Mouse (Mus musculus) limb, embryonic 15.5 days (tissue): ENCODE measurements at regions not wholly inside any gene's neighbourhood (a gene's known extent, or its start where the extent isn't known, plus 50 kb on each side); places are given as distances from the start of the nearest gene placed in this dataset.

Experiments
- ATAC-seq: fragments of 200-750 bp; cut with Nextera tagmentation; 2 replicates; pipeline ENCODE4 v1.8.0; 2017; ENCODE audit warnings: low read depth, moderate TSS enrichment; ENCODE audit not compliant: insufficient number of reproducible peaks, low FRiP score, low TSS enrichment
- H3K27ac ChIP-seq: fragments of 300-500 bp; sonication (generic); 2 replicates; pipeline ENCODE4 v1.5.1; 2015; ENCODE audit warnings: moderate library complexity, mild to moderate bottlenecking, inconsistent platforms
- H3K27me3 ChIP-seq: fragments of 300-500 bp; sonication (generic); 2 replicates; pipeline ENCODE4 v1.6.1; 2015; ENCODE audit warnings: inconsistent platforms
- H3K36me3 ChIP-seq: fragments of 300-500 bp; sonication (generic); 2 replicates; pipeline ENCODE4 v1.6.1; 2015; ENCODE audit warnings: inconsistent platforms
- H3K4me1 ChIP-seq: fragments of 300-500 bp; sonication (generic); 2 replicates; pipeline ENCODE4 v1.6.1; 2015; ENCODE audit warnings: inconsistent platforms
- H3K4me2 ChIP-seq: fragments of 300-500 bp; sonication (generic); 2 replicates; pipeline ENCODE4 v1.6.1; 2015; ENCODE audit warnings: mild to moderate bottlenecking, inconsistent platforms
- H3K4me3 ChIP-seq: fragments of 300-500 bp; sonication (generic); 2 replicates; pipeline ENCODE4 v1.5.1; 2015; ENCODE audit warnings: mild to moderate bottlenecking, inconsistent platforms
- H3K9ac ChIP-seq: fragments of 300-500 bp; sonication (generic); 2 replicates; pipeline ENCODE4 v1.6.1; 2015; ENCODE audit warnings: inconsistent platforms
- H3K9me3 ChIP-seq: fragments of 300-500 bp; sonication (generic); 2 replicates; pipeline ENCODE4 v1.6.1; 2016; ENCODE audit warnings: inconsistent platforms
- WGBS: fragments of 180-500 bp; shearing (Covaris S2); methylation state at CpG from one replicate; pipeline ENCODE4 v1.1.7; 2015; 5-methylcytosine and 5-hydroxymethylcytosine counted together

- H3K36me3 ChIP-seq = no peaks in the 10 kb centered on the region
- no peak overlapping the region for H3K27ac ChIP-seq
- no peaks in the 10 kb centered on the region for H3K9me3 ChIP-seq
- no peaks in the 10 kb centered on the region for H3K27me3 ChIP-seq
- no peak overlapping the region for H3K4me2 ChIP-seq
- H3K4me1 ChIP-seq = no peaks in the 10 kb centered on the region
- no peak for ATAC-seq
- 80% methylated on average over 7 of the region's 7 CpGs for WGBS
- no peak overlapping the region for H3K9ac ChIP-seq
- no peak overlapping the region for H3K4me3 ChIP-seq
Observed at GRCm38 (mm10) chr17:9279481-9279880, 142.4 kb upstream of the Gm17728 start.

GRCm38 (mm10) chr17:9281891-9282290 is 140.0 kb upstream of the Gm17728 start:
- H3K27ac ChIP-seq = no peak overlapping the region
- no peaks in the 10 kb centered on the region for H3K36me3 ChIP-seq
- H3K9me3 ChIP-seq = no peaks in the 10 kb centered on the region
- no peak for ATAC-seq
- no peak overlapping the region for H3K9ac ChIP-seq
- no peak overlapping the region for H3K4me3 ChIP-seq
- no peaks in the 10 kb centered on the region for H3K27me3 ChIP-seq
- no peak overlapping the region for H3K4me2 ChIP-seq
- WGBS = 75% methylated on average over 5 of the region's 5 CpGs
- H3K4me1 ChIP-seq = no peaks in the 10 kb centered on the region

- H3K4me2 ChIP-seq = no peak overlapping the region
- H3K27ac ChIP-seq = no peak overlapping the region
- ATAC-seq = no peak
- no peaks in the 10 kb centered on the region for H3K9me3 ChIP-seq
- 88% methylated on average over 7 of the region's 7 CpGs for WGBS
- no peak overlapping the region for H3K4me3 ChIP-seq
- no peaks in the 10 kb centered on the region for H3K27me3 ChIP-seq
- H3K4me1 ChIP-seq = no peaks in the 10 kb centered on the region
- H3K9ac ChIP-seq = no peak overlapping the region
- no peaks in the 10 kb centered on the region for H3K36me3 ChIP-seq
Observed at GRCm38 (mm10) chr17:9282333-9283176, 139.3 kb upstream of the Gm17728 start.

- Histone ChIP-seq H3K27ac (no peak overlapping the region), H3K4me3 (no peak overlapping the region), H3K4me2 (no peak overlapping the region), H3K36me3 (no peaks in the 10 kb centered on the region), H3K27me3 (no peaks in the 10 kb centered on the region), H3K9me3 (no peaks in the 10 kb centered on the region), H3K9ac (no peak overlapping the region), H3K4me1 (no peaks in the 10 kb centered on the region)
- ATAC-seq = no peak
- 50% methylated on average over 5 of the region's 5 CpGs for WGBS
Observed at GRCm38 (mm10) chr17:9286431-9286830, 135.4 kb upstream of the Gm17728 start.

- Histone ChIP-seq H3K9ac (no peak overlapping the region), H3K9me3 (no peaks in the 10 kb centered on the region), H3K4me3 (no peak overlapping the region), H3K27me3 (no peaks in the 10 kb centered on the region), H3K4me2 (no peak overlapping the region), H3K27ac (no peak overlapping the region), H3K36me3 (no peaks in the 10 kb centered on the region), H3K4me1 (no peaks in the 10 kb centered on the region)
- no peak for ATAC-seq
- 55% methylated on average over 6 of the region's 6 CpGs for WGBS
Observed at GRCm38 (mm10) chr17:9286834-9287233, 135.0 kb upstream of the Gm17728 start.

GRCm38 (mm10) chr17:9287682-9288081 is 134.2 kb upstream of the Gm17728 start:
- no peak overlapping the region for H3K4me2 ChIP-seq
- 49% methylated on average over 9 of the region's 9 CpGs for whole genome bisulfite sequencing
- H3K27me3 ChIP-seq = no peaks in the 10 kb centered on the region
- H3K36me3 ChIP-seq = no peaks in the 10 kb centered on the region
- no peak for ATAC-seq
- no peak overlapping the region for H3K4me3 ChIP-seq
- H3K4me1 ChIP-seq = no peaks in the 10 kb centered on the region
- no peak overlapping the region for H3K27ac ChIP-seq
- no peaks in the 10 kb centered on the region for H3K9me3 ChIP-seq
- no peak overlapping the region for H3K9ac ChIP-seq

- H3K27me3 ChIP-seq = no peaks in the 10 kb centered on the region
- no peaks in the 10 kb centered on the region for H3K36me3 ChIP-seq
- 37% methylated on average over 4 of the region's 4 CpGs for WGBS
- H3K9ac ChIP-seq = no peak overlapping the region
- no peak for ATAC-seq
- H3K27ac ChIP-seq = no peak overlapping the region
- no peak overlapping the region for H3K4me3 ChIP-seq
- no peaks in the 10 kb centered on the region for H3K9me3 ChIP-seq
- H3K4me2 ChIP-seq = no peak overlapping the region
- H3K4me1 ChIP-seq = no peaks in the 10 kb centered on the region
Observed at GRCm38 (mm10) chr17:9291601-9292000, 130.3 kb upstream of the Gm17728 start.

- Histone ChIP-seq H3K9me3 (no peaks in the 10 kb centered on the region), H3K4me1 (no peaks in the 10 kb centered on the region), H3K27me3 (no peaks in the 10 kb centered on the region), H3K9ac (no peak overlapping the region), H3K4me2 (no peak overlapping the region), H3K27ac (no peak overlapping the region), H3K4me3 (no peak overlapping the region), H3K36me3 (no peaks in the 10 kb centered on the region)
- ATAC-seq = no peak
- 79% methylated on average over 7 of the region's 7 CpGs for WGBS
Observed at GRCm38 (mm10) chr17:9292296-9292695, 129.6 kb upstream of the Gm17728 start.

GRCm38 (mm10) chr17:9296371-9296770 is 125.5 kb upstream of the Gm17728 start:
- Histone ChIP-seq H3K9ac (no peak overlapping the region), H3K36me3 (no peaks in the 10 kb centered on the region), H3K4me3 (no peak overlapping the region), H3K4me1 (no peaks in the 10 kb centered on the region), H3K27ac (no peak overlapping the region), H3K27me3 (no peaks in the 10 kb centered on the region), H3K9me3 (no peaks in the 10 kb centered on the region), H3K4me2 (no peak overlapping the region)
- WGBS = 78% methylated on average over 1 of the region's 1 CpGs
- no peak for ATAC-seq

- 90% methylated on average over 1 of the region's 1 CpGs for WGBS
- no peak for ATAC-seq
- H3K4me1 ChIP-seq = no peaks in the 10 kb centered on the region
- H3K9ac ChIP-seq = no peak overlapping the region
- H3K36me3 ChIP-seq = no peaks in the 10 kb centered on the region
- H3K4me2 ChIP-seq = no peak overlapping the region
- no peaks in the 10 kb centered on the region for H3K9me3 ChIP-seq
- no peaks in the 10 kb centered on the region for H3K27me3 ChIP-seq
- no peak overlapping the region for H3K27ac ChIP-seq
- no peak overlapping the region for H3K4me3 ChIP-seq
Observed at GRCm38 (mm10) chr17:9298231-9298630, 123.6 kb upstream of the Gm17728 start.

- Histone ChIP-seq H3K27me3 (no peaks in the 10 kb centered on the region), H3K27ac (no peak overlapping the region), H3K4me2 (no peak overlapping the region), H3K4me1 (no peaks in the 10 kb centered on the region), H3K9ac (no peak overlapping the region), H3K9me3 (no peaks in the 10 kb centered on the region), H3K4me3 (no peak overlapping the region), H3K36me3 (no peaks in the 10 kb centered on the region)
- no peak for ATAC-seq
- 35% methylated on average over 4 of the region's 4 CpGs for WGBS
Observed at GRCm38 (mm10) chr17:9301101-9301501, 120.8 kb upstream of the Gm17728 start.

GRCm38 (mm10) chr17:9308507-9308906 is 113.4 kb upstream of the Gm17728 start:
- Histone ChIP-seq H3K9me3 (no peaks in the 10 kb centered on the region), H3K36me3 (no peaks in the 10 kb centered on the region), H3K4me1 (no peaks in the 10 kb centered on the region), H3K9ac (no peak overlapping the region), H3K27ac (no peak overlapping the region), H3K4me2 (no peak overlapping the region), H3K4me3 (no peak overlapping the region), H3K27me3 (no peaks in the 10 kb centered on the region)
- 49% methylated on average over 2 of the region's 2 CpGs for WGBS
- ATAC-seq = no peak

GRCm38 (mm10) chr17:9322772-9323171 is 99.1 kb upstream of the Gm17728 start:
- no peaks in the 10 kb centered on the region for H3K27me3 ChIP-seq
- H3K9me3 ChIP-seq = no peaks in the 10 kb centered on the region
- H3K27ac ChIP-seq = no peak overlapping the region
- no peaks in the 10 kb centered on the region for H3K4me1 ChIP-seq
- ATAC-seq = no peak
- H3K4me2 ChIP-seq = no peak overlapping the region
- WGBS = 78% methylated on average over 6 of the region's 6 CpGs
- H3K36me3 ChIP-seq = no peaks in the 10 kb centered on the region
- no peak overlapping the region for H3K4me3 ChIP-seq
- no peak overlapping the region for H3K9ac ChIP-seq
